Mouse (Mus musculus) kidney, adult 9 months (tissue): Measurements from ENCODE around the gene Cdc42ep3.

Source experiments
- DNase-seq: peaks from one replicate; pipeline ENCODE4 v3.0.0; 2022

The Cdc42ep3 gene

DNA sequence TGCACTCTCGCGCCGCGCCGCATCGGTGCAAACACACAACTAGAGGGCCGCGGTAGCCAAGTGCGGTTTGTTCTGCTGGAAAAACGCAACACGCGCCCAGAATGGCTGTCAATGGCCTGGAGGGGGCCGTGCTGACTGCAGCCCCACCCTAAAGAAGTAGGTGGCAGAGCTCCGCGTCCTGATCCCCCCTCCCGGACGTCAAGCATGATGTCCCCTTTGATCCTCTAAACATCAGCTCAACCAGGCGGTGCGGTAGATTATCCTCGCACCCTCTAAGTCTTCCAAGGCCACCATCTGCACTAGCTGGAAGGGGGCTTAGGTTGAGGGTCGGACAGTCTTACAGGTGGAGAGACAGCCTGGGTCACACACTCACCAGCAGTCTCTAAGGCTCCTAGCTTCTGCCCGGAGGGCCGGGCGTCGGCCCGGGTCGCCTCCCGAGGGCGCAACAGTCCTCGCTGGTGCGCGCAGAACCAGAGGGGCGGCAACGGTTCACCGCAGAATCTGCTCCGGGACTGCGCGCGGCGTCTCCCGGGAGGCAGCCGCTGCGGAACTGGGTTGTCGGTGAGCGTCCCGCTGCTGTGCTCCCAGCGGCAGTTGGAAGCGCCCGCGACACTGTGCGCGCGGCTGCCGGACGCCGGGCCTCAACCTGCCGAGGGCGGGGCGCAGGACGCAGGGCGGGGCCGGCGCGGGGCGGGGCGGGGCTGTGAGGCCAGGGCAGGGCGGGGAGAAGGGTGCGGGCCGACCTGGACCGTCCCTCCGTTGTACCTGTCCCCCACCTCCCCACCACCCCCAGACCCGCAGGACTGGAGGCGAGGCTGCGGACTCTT lies at the start of gene Cdc42ep3:
TSS of gene Cdc42ep3 (minus strand) at position 648 of the 827 bp plus-strand sequence.
- peak; percentile 72 for DNase-seq

DNA sequence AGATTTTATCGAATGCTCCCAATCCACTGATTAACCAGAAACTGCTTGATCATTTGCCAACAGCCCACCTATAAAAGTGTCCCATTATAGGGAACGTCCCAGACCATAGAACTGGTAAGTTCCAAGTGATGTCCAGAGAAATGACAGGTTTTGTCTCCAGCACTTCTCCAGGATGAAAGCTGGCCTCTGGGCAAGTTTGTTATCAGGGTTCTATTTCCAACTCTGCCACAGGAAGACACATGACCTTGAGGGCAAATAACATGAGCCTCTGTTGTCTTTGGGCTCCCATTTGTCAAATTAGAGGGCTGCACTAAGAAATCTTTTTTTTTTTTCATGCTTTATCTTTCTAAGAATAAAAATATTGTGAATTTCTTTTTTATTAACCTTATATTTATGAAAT lies 45.5 kb upstream of the Cdc42ep3 start:
- no peak for DNase-seq

DNA sequence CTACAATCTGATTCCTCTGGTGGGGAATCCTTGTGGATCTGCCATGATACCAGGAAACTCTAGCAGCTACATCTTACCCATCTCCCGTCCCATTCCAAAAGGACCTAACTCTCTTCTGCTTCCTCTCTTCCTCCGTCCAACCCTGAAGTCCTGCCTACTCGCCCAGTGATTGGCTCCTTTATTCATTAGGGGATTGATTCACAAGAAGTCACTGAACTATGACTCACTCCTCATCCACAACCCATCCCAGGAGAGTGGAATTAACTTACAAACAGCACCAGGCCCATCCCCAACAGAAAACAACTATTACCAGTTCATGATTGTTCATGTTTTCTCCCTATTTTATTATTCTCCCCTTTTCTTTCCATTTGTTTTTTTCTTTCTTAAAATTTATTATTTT lies 43.5 kb upstream of the Cdc42ep3 start:
- DNase-seq = no peak

DNA sequence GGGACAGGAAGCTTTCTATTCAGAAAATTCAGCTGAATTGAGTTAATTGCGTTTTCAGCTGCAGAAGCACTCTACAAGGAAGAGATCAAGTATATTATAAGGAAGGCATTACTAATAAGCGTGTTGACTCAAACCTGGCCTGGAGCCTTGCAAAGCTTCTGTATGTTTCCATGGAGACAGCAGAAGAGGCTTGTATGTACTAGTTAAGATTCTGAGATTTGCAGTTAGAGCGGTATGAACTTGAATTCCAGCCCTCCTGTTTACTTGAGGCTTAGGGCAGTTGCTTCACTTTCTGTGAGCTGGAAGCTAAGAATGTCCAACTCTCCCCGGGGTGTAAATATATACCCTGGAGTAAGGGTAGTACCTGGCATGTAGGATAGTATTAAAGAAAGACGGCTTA lies 39.9 kb upstream of the Cdc42ep3 start:
- DNase-seq = no peak

DNA sequence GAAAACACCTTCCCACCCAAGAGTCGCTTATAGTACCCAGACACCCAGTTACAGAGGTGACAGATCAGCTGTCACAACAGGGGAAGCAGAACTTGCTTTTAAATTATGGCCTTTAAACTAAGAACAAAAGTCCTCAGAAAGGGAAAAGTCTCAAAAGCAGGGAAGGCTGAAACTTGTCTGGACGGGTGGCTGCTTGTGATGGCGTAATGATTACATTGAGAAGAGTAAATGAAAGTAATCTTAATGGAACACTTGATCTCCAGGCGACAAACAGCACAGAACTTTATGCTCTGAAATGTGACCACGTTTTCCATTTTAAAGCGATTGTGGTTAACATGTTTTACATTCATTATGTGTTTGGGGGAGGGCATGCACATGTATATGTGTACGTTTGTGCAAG lies 39.0 kb upstream of the Cdc42ep3 start:
- DNase-seq = no peak

DNA sequence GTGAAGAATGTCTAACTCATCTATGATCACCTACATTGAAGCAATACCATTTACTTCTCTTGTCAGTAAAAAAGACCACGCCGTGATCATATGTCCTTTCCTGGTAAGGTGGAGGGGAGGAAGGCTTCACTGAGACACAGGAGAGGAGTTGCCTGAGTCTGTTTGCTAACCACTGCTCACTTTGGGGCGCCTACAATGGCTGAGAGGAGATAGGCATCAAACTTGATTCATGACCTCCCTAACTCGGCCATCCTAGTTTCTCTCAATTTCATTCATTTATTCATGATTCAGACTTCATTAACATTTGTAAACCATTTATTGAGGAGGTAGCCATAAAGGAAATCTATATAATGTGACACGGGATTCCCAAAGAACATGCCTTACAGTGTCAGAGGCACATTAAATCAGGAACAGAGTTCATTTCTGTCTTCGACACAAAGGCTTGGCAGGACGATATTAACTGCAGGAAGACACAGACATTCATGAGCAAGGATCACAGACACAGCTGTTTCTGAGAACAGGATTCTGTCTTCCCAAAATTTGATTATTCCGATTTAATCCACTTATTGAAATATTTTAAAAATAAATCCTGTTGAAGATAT lies 32.7 kb upstream of the Cdc42ep3 start:
- DNase-seq = no peak

GRCm38 (mm10) chr17:79381485-79381884 lies 26.6 kb upstream of the Cdc42ep3 start:
- no peak for DNase-seq

DNA sequence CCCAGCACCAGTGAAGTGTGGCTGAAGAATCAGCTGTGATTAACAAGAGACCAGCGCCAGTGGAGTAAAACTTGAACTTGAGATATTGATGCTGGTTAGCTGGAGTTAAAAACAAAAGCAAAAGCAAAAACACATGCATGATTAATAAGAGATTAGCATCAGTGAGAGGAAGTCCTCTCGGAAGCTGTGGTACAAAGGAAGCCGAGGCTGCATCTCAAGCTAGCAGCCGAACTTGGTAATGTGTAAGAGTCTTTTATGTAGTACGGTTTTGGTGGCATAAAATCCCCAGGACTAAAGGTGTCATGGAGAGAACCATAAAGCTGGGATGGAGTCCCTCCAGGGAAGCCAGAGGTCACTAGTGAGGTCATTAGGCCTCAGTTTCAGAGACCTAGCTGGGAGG lies 24.3 kb upstream of the Cdc42ep3 start:
- peak; percentile 48 for DNase-seq

DNA sequence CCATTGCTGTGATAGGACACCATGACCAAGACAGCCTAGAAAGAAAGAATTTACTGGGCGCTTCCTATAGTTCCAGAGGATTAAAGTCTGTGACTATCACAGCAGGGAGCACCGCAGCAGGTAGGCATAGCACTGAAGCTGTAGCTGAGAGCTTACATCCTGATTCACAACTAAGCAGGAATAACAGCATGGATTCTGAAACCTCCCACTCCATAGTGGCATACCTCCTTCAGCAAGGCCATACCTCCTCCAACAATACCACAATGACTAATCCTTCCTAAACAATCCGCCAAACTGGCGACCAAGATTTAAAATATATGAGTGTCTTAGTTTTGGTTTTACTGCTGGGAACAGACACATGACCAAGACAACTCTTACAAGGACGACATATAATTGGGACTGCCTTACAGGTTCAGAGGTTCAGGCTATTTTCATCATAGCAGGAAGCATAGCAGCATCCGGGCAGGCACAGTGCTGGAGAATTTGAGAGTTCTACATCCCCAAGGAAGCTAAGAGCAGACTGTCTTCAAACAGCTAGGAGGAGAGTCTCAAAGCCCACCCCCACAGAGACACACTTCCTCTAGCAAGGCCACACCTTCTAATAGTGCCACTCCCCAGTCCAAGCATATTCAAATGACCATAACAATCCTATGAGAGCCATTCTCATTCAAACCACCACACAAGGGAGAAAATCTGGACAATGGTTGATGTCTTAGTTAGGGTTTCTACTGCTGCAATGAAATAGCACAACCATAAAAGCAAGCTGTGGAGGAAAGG lies 21.7 kb upstream of the Cdc42ep3 start:
- DNase-seq = peak; percentile 11

GRCm38 (mm10) chr17:79372973-79373372 lies 18.1 kb upstream of the Cdc42ep3 start:
- no peak for DNase-seq

DNA sequence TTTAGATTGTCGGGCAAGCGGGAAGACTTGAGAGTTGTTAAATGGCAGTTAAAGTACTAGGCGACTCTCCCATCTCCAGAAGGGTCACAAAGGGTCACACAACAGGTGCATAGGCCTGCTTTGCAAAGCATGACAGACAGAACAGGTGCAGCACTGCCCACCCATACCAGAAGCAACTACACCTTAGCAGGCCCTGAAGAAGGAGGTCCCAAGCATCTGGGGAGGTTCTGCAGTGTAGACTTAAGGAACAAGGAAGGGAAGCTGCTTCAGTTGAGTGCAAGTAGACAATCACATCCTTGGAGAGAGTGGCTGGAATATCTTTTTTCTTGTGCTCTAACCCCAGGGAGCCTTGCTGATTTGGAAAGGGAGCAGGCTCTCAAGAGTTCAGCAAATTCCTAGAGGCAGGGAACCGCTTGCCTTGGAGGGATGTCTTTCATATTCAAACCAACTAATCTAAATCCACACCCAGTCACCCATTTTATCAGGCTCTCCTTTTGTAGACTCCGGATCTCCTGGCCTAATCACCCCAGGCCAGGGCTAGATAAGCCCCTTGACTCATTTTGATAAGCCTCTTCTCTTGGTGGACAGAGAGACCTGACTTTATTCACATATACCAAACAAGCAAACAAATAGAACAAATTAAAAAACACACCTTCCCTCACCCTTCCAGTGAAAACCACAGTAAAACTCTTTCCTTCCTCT lies 10.0 kb upstream of the Cdc42ep3 start:
- no peak for DNase-seq

- peak; percentile 38 for DNase-seq
These were observed 1.2 kb upstream of the Cdc42ep3 start for GRCm38 (mm10) chr17:79356071-79356601.

- DNase-seq = peak; percentile 63
These were observed 540 bp upstream of the Cdc42ep3 start for GRCm38 (mm10) chr17:79355271-79355991.

DNA sequence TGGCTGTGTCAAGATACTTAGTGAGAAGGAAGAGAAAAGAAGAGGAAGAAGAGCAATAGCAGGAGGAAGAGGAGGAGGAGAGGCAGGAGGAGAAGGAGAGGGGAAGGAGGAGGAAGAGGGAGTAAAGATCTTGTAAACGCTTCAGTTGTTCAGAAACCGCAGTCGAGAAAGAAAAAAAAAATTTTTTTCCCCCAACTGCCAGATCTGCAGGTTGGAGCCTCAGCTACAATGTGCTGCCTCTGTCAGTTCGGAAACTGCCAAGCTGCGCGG lies 782 bp downstream of the Cdc42ep3 start:
- DNase-seq = no peak

- DNase-seq = peak; percentile 30
These were observed 1.3 kb downstream of the Cdc42ep3 start for GRCm38 (mm10) chr17:79353446-79354173.

DNA sequence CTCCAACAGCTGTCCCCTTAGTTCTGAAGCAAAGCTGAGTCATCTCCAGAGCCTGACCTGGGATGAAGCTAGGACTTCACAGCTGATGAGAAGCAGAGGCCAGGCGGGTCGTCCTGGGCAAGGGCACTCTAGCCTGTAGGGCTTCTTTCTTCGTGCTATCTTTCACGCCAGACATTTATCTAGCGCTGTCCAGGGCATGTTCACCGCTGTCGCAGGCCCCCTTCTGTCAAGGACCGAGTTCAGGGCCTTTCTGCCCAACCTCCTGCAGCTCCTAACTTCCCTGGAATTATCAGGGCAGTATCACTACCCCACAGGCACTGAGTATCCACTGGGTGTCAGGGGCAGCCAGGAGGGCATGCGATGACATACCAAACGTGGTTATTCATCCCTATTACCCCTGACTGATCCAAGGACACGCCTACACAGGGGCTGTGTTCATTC lies 4.1 kb downstream of the Cdc42ep3 start:
- no peak for DNase-seq

DNA sequence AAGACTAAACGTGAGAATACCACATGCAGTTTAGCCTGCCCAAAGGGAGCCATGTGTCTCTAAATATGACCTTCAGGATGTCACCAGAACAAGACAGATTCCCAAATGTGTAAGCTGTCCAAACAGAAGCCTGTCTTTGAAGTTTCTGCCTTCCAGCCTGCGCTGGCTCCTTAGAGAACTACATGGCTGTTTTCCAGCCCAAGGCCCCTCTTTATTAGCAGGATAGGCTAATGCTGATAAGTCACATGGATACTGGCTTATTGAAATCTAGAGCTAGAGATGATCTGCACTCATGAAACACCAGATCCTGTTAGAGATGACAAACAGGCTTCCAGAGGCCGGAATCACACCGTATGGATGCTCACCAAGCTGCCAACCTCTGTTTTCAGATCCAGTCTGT lies 5.5 kb downstream of the Cdc42ep3 start:
- DNase-seq = no peak

GRCm38 (mm10) chr17:79347920-79348589 lies 6.8 kb downstream of the Cdc42ep3 start:
- DNase-seq = no peak

- DNase-seq = no peak
These were observed 7.6 kb downstream of the Cdc42ep3 start for GRCm38 (mm10) chr17:79347291-79347690.

- peak; percentile 44 for DNase-seq
These were observed 9.7 kb downstream of the Cdc42ep3 start for GRCm38 (mm10) chr17:79345001-79345709.
